Mouse (Mus musculus): ENCODE measurements around the gene Tgm1.

DNA sequence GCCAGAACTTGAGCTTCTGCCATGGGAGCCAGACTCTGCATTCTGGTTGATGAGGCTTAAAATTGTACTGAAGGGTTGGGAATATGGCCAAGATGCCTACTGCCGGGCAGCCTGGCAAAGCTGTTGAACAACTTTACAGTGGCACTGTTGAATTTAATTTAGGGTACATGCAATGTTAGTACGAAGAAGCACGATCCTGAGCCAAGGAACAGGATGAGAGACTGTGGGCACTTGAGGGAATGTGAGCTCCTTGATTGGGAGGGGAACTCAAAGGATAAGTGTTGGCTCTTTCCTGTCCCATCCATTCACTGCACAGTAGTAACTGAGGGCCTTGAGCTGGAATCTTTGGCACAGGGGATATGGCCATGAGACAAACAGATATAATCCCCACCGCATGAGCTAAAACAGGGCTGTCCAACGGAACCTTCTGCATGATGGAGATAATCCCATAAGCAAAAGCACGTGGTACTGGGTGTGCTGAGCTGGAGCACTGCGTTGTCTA is 16.9 kb upstream of the Tgm1 start:
- no peak for TF ChIP-seq POLR2A (IDR thresholded peaks at IDR 0.05; ENCODE audit: borderline replicate concordance, control insufficient read depth, low read depth, low read length)
- TF ChIP-seq CTCF (IDR thresholded peaks at IDR 0.05; ENCODE audit: control insufficient read depth, insufficient read depth, low read length), result no peak

Measured in bone marrow, adult 2 months (tissue).